ENCODE assay signal across 9 mouse cellular contexts in genomic region chr10:122230746-122231145, GRCm38 (mm10).
DNase-seq lines count a peak whose midpoint lies in the region; ATAC-seq and TF ChIP-seq lines count a peak whose summit lies in the region.
"Had no signal": no experiment of that assay in that cellular context is flagged by ENCODE, and none has a peak within 500 bp of the region (broad histone marks: within the 10 kb centered on the region; RNA-seq: fewer than 3 reads in every experiment).

No protein-coding gene starts in this region.

- no peak overlapping the region for H3K9ac ChIP-seq in heart, embryonic 12.5 days
- H3K9ac ChIP-seq in lung, postnatal 0 days (replicated peaks; ENCODE audit: low read depth) = no peak overlapping the region

- DNase-seq in heart, adult 11 months = peak; percentile 86
- DNase-seq in adrenal gland, postnatal 10 days = peak; percentile 71
- DNase-seq in kidney, adult 2 months = peak; percentile 70
- peak; percentile 15 for DNase-seq in lung, postnatal 0 days (ENCODE audit: low spot score)
- no peak for DNase-seq in gastrocnemius, postnatal 4 days (ENCODE audit: low spot score in 2 of 2)
- no peak for DNase-seq in layer of hippocampus, adult 9-10 months (ENCODE audit: low spot score)
- DNase-seq: cerebellum, postnatal 25 days had no signal

- no peaks in the 10 kb centered on the region for H3K9me3 ChIP-seq in heart, embryonic 12.5 days (replicated peaks)
- no peaks in the 10 kb centered on the region for H3K9me3 ChIP-seq in lung, postnatal 0 days (ENCODE audit: low read length)

- no peaks in the 10 kb centered on the region for H3K27me3 ChIP-seq in heart, embryonic 12.5 days (replicated peaks)
- no peaks in the 10 kb centered on the region for H3K27me3 ChIP-seq in kidney, adult 2 months (replicated peaks; ENCODE audit: control insufficient read depth, insufficient read depth, low read length)
- no peaks in the 10 kb centered on the region for H3K27me3 ChIP-seq in lung, postnatal 0 days (replicated peaks; ENCODE audit: insufficient read depth, low read length)

- H3K27ac ChIP-seq in heart, embryonic 12.5 days (ENCODE audit: poor library complexity, severe bottlenecking) = no peak overlapping the region
- no peak overlapping the region for H3K27ac ChIP-seq in kidney, adult 2 months (ENCODE audit: insufficient read depth, low read depth, low read length)
- H3K27ac ChIP-seq in lung, postnatal 0 days (ENCODE audit: low read length) = no peak overlapping the region

- TF ChIP-seq POLR2A in kidney, adult 2 months (IDR thresholded peaks at IDR 0.05; ENCODE audit: low read depth, low read length) = no peak

- H3K4me2 ChIP-seq in heart, embryonic 12.5 days = no peak overlapping the region
- H3K4me2 ChIP-seq in lung, postnatal 0 days (replicated peaks; ENCODE audit: low read depth, low read length) = no peak overlapping the region

- 70% methylated on average over 11 of the region's 11 CpGs for WGBS in heart, embryonic 12.5 days
- 31% methylated on average over 11 of the region's 11 CpGs for WGBS in kidney, adult 2 months
- WGBS in lung, postnatal 0 days = 30% methylated on average over 11 of the region's 11 CpGs

- H3K4me3 ChIP-seq in heart, embryonic 12.5 days = no peak overlapping the region
- no peak overlapping the region for H3K4me3 ChIP-seq in kidney, adult 2 months (ENCODE audit: insufficient read depth, low read depth, low read length)
- H3K4me3 ChIP-seq in lung, postnatal 0 days (ENCODE audit: low read depth, low read length) = no peak overlapping the region

- no peak for TF ChIP-seq EP300 in lung, postnatal 0 days (IDR thresholded peaks at IDR 0.05)

- no peaks in the 10 kb centered on the region for H3K36me3 ChIP-seq in heart, embryonic 12.5 days
- no peaks in the 10 kb centered on the region for H3K36me3 ChIP-seq in kidney, adult 2 months (ENCODE audit: control insufficient read depth, insufficient read depth, low read length)
- no peaks in the 10 kb centered on the region for H3K36me3 ChIP-seq in lung, postnatal 0 days (ENCODE audit: insufficient read depth, low read length)

- ATAC-seq in heart, embryonic 12.5 days (ENCODE audit: insufficient number of reproducible peaks, low FRiP score) = no peak
- no peak; the same call in 1 of the 2 replicates for ATAC-seq in lung, postnatal 0 days
- ATAC-seq in erythroid progenitor cell, adult 5-6 weeks (replicated peaks; ENCODE audit: low FRiP score, poor library complexity, severe bottlenecking) = no peak

- TF ChIP-seq CTCF in kidney, adult 2 months (conservative IDR thresholded peaks at IDR 0.05; ENCODE audit: insufficient read depth, insufficient read length, low read depth, low read length) = no peak
- no peak for TF ChIP-seq CTCF in lung, postnatal 0 days (IDR thresholded peaks at IDR 0.05)

- no peaks in the 10 kb centered on the region; the same call in 1 of the 2 replicates for H3K4me1 ChIP-seq in heart, embryonic 12.5 days (replicated peaks)
- H3K4me1 ChIP-seq in kidney, adult 2 months (ENCODE audit: control insufficient read depth, insufficient read depth, low read length) = no peaks in the 10 kb centered on the region
- no peaks in the 10 kb centered on the region for H3K4me1 ChIP-seq in lung, postnatal 0 days (ENCODE audit: insufficient read depth, low read depth, low read length)

Comparison
In these comparisons a context has a peak if more than half of its experiments do, and no peak if none do; other contexts are left out.
1. DNase-seq: peak in heart, adult 11 months (single experiment), adrenal gland, postnatal 10 days (single experiment), kidney, adult 2 months (single experiment) and lung, postnatal 0 days (single experiment); none in gastrocnemius, postnatal 4 days (0 of 2) and layer of hippocampus, adult 9-10 months (single experiment).